Mouse (Mus musculus): Measurements from ENCODE around the gene Ice2. TPM values are rescaled to one million over a fixed set of nuclear protein-coding genes. Genes with fewer than 3 reads are reported as not detected.

The Ice2 gene
- 10 to 100 TPM; 20.4 to 20.8 TPM for total RNA-seq (2021)
- long read RNA-seq, experiment 1, full-length matches to known transcripts, result 1 of 3 reads
- long read RNA-seq, experiment 1, partial matches to known transcripts, result 0 of 3 reads
- long read RNA-seq, experiment 1, other reads (novel, unspliced or antisense), result 2 of 3 reads
- long read RNA-seq, experiment 2, full-length matches to known transcripts, result 1 of 4 reads
- long read RNA-seq, experiment 2, partial matches to known transcripts, result 0 of 4 reads
- long read RNA-seq, experiment 2, other reads (novel, unspliced or antisense), result 3 of 4 reads

DNA sequence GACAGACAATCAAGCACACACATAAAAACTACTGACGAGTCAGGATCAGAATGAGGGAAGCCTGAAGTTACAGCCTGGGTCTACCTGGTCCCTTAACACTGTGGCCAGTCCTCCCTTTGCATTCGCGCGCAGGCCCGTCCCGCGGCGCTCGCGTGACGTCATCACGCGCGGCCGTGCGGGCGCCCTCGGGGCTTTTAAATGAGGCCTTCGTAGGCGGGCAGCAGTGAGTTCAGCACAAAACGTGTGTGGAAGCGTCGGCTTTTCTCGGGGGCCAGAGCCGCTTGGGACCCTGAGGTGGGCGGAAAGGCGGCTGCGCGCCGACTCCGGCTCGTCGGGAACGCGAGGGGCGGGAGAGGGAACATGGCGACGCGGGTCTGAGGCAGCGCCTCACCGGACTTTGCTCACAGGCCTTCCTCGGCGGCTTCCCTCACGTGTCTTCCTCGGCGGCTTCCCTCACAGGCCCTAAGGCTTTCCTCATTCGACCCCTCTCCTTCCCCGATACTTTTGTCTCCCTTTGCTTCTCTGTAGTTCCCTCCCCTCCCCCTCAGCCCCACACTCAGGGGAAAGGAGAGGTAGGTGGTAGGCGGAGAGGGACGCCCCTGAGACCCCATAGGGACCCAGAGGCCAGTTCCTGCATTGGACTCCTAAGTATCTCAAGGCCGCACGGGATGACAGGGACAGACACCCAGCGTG lies at the start of gene Ice2:
TSS of gene Ice2 (plus strand) at position 147 of the 693 bp plus-strand sequence.
- peak; percentile 46 to 51 for DNase-seq (ENCODE audit: low spot score in 2 of 2)

DNA sequence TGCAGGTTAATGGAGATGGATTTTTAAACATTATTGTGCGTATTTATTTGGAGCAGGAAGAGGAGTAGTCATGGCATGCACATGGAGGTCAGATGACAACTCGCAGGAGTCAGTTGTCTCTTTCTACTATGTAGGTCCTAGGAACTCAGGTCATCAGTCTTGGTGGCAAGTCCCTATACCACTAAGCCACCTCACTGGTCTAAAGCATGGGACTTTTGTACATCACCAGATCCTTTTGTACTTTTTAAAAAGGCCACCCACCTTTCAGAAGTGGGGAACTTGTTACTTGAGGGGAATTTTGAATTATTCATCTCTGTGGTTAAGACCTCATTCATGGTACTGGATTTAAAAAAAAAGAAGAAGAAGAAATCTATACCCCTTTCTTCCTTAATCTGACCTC lies 48.2 kb upstream of the Ice2 start:
- DNase-seq (ENCODE audit: low spot score in 2 of 2), result no peak

DNA sequence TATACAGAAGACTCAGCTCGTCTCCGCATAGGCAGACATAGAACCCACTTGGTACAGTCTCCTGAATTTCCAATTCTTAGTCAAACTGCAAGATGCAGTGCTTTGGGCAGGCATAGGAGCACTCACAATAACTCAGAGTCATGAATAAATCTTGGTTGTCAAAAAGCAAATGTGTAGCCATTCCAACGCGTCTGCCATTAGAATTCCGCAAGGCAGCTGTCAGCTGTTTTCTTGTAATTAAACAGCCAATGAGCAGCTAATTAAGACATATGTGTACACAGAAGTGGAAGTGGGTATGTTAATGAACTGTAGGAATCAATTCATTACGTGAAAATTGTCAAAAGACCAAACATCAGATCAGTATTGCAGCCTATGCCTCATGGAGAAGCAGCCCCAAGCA lies 43.5 kb upstream of the Ice2 start:
- no peak for DNase-seq (ENCODE audit: low spot score in 2 of 2)

DNA sequence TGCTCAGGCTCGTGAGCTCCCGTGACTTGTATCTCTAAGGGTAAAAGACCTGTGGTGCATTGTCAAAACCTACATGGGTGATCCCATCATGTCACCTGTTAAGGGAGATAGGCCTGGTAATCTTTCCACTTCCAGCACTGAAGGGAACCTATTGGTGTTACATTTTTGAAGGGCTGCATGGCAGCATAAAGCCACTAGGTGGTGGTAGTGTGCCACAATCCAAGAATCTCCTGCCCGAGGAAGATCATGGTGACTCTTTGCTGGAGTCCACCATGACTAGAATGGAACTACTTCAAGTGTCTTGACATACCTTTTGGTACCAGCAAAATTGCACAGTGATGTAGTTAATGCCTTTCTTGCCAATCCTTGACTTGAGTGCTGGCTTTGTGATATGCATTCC lies 39.9 kb upstream of the Ice2 start:
- DNase-seq (ENCODE audit: low spot score in 2 of 2), result peak in 1 of 2 experiments; percentile 18

DNA sequence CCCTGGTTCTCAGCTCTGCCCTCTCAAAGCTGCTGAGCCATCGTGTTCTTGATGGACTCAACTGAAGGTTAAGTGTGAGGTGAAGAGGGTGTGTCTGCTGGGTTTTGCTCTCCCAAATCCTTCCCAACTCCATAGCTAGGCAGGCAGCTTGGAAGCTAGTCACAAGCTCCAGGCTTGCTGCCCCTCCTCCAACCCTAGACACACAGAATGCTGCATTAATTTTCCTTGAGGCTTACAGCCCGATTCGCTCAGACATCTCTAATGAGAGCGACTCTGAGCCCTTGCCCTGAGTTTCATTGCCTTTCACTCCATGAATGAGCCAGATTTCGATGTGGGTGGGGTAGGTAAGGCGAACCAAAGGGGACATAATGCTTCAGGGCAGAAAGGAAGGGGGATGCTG lies 38.9 kb upstream of the Ice2 start:
- DNase-seq (ENCODE audit: low spot score in 2 of 2), result no peak

DNA sequence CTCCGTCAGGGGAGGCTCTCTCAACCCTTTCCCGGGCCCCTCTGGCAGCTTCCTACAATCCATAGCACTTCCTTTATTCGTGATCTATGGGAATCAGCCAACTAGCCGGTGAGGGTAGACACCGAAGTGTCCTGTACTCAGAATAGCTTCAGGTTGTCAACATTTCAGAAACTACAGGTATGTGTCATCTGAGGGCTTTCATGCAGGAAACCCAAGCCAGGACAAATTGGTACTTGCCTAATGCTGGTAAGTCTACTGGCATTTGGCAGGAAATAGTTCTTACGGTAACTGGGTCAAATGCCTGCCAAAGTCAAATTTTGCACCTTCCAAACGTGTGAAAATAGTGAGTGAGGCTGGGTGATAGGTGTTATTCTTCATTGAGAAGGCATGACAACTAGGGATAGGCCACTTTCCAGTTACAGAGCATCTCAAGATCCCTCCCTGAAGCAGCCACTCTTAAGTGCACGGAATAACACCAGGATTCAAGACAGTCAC lies 35.7 kb upstream of the Ice2 start:
- DNase-seq (ENCODE audit: low spot score in 2 of 2), result no peak

DNA sequence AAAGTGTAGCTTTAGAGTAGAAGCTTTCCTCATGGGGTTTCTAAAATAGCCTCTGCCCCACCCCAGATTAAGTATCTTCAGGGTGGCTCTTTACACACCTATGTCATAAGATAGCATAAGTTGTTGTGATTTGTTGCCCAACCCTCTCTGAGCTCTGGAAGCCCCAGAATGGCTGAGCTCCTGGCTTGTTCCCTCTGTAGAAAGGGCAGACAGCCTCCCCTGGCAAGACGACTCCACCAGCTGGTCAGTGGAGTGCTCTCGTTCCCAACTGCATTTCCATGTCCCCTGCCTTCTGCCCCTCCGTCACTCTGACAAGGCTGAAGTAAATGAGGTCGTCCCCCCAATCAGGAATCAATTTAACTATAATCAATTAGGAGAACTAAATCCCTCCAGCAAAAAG lies 34.9 kb upstream of the Ice2 start:
- DNase-seq (ENCODE audit: low spot score in 2 of 2), result no peak

DNA sequence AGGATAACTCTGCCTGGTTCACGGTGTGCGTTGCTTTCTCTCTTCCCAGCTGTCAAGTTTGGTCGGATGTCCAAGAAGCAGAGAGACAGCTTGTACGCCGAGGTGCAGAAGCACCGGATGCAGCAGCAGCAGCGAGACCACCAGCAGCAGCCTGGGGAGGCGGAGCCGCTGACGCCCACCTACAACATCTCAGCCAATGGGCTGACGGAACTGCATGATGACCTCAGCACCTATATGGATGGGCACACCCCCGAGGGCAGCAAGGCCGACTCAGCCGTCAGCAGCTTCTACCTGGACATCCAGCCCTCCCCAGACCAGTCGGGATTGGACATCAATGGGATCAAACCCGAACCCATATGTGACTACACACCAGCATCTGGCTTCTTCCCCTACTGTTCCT lies 33.6 kb upstream of the Ice2 start:
- DNase-seq (ENCODE audit: low spot score in 2 of 2), result no peak

DNA sequence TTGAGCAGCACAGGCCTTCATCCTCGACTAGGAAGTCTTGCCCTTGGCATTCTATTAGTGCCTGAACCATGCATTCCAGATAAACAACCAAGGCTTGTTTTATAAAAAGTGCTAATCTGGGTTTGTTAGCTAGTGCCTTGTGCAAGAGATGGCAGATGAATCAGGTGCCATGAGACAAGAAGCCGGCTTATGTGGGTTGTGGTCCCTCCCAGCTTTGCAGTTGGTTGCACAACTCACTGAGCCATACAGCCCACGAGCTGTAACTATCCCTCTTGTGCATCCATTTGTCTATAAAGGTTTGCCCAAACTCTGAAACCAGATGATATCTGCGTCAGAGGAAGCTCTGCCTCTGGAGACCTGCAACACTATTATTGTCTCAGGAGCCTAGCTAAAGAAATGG lies 30.7 kb upstream of the Ice2 start:
- no peak for DNase-seq (ENCODE audit: low spot score in 2 of 2)

DNA sequence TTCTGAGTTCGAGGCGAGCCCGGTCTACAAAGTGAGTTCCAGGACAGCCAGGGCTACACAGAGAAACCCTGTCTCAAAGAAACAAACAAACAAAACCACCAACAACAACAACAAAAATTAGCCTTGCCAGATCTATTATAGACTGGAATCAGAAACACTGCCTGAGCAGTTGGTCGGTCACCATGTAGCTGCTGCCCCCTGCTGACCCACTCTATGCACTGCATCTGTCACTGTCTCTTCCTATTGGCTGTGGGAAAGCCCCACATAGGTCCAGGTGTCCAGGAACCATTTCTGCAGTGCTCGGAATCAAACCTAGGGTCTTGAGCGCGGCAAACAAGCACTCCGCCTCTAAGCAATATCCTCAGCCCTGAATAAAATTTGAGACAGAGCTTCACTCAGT lies 29.6 kb upstream of the Ice2 start:
- peak; percentile 13 to 15 for DNase-seq (ENCODE audit: low spot score in 2 of 2)

DNA sequence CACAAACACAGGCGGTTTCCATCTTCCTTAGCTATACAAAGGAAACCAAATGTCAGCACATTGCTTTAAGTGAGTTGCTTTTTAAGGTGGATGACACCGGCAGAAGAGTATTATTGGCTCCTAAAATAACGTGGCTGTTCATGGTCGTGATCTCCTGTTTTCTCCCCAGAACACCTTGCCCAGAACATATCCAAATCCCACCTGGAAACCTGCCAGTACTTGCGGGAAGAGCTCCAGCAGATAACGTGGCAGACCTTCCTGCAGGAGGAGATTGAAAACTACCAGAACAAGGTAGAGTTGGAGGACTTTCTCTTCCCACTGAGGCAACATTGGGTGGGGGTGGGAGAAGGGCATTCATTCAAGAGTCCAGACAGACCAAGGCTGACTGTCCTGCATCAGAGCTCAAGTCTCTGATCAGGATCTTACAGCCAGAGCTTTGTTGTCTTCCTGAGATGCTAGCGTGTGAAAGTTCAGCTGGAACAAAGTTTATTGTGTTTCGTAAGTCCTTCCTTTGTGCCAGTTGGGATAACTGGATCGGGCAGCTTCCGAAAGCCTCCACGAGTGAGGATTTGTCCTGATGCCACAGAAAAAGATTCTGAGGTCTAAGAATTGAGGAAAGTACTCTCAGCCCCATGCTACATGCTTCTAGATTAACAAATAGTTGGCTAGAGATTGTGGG lies 26.5 kb upstream of the Ice2 start:
- DNase-seq (ENCODE audit: low spot score in 2 of 2), result no peak

DNA sequence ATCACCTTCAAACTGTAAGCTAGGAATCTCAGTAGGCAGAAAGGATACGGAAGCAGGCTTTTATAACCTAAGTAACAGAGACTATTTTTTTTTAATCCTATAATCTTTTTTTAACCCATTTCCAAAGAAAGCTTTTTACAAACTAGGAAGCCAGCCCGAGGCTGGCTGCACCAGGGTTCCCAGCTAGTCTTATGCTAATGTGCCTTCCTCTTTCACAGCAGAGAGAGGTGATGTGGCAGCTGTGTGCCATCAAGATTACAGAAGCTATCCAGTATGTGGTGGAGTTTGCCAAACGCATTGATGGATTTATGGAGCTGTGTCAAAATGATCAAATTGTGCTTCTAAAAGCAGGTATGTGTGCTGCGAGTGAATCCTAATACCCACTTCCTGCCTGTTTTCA lies 24.8 kb upstream of the Ice2 start:
- no peak for DNase-seq (ENCODE audit: low spot score in 2 of 2)

DNA sequence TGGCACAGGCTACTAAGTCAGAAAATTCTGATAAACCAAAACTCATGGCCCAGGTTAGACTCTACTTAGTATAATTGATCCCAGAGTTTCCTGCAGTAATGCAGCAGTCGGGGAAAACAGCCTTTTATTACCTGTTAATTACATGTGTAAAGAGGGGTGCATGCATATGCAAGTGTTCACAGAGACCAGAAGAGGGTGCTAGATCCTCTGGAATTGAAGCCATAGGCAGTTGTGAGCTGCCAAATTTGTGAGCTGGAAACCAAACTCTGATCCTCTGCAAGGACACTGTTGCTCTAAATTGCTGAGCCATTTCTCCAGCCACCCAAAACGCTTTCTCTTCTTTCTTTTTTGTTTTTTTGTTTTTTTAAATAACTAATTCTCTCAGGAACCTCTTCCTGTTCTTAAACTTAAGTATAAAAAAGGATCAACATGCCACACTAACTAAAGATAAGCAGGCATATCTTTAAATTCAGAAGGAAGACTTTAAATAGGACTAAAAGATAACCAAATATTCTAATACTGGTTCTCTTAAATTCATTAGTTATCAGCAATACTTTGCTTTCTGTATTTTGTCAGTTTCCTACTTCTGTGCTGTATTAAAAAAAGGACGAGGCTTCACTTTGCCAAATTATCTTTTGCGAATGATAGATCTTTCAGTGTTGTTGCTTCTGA lies 20.6 kb upstream of the Ice2 start:
- DNase-seq (ENCODE audit: low spot score in 2 of 2), result no peak

DNA sequence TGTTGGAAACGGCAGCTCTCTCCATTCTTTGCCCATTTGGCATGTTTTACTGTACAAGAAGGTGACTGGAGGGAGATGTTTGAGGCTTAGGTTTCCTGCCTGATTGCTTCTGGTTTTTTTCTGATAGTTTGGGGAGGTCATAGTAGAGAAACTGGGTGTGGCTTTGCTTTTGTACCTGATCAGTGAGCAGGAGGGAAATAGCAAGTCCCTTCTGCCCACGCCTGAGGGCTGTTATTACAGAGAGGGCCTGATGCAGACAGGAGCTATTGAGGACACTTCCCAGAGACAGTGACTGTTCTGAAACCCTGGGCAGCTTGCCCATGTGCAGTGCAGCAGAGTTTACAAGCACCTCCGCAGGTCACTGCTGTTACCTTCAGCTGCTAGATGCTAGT lies 20.1 kb upstream of the Ice2 start:
- no peak for DNase-seq (ENCODE audit: low spot score in 2 of 2)

DNA sequence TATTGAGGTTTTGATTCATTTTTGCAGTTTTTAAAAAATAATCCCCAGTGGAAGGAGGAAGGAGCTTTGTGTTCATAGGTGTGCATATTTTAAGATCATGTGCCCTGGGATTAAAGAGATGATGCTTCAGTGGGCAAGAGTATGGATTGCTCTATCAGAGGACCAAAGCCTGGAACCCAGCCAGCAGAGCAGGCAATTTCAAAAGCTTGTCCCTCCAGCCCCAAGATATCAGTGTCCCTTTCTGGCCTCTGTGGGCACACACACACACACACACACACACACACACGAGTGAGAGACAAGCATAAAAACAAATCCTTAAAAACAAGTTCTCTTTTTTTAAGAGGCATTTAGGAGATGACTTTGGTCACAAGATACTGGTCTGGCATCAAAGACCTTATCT lies 17.2 kb upstream of the Ice2 start:
- no peak for DNase-seq (ENCODE audit: low spot score in 2 of 2)

DNA sequence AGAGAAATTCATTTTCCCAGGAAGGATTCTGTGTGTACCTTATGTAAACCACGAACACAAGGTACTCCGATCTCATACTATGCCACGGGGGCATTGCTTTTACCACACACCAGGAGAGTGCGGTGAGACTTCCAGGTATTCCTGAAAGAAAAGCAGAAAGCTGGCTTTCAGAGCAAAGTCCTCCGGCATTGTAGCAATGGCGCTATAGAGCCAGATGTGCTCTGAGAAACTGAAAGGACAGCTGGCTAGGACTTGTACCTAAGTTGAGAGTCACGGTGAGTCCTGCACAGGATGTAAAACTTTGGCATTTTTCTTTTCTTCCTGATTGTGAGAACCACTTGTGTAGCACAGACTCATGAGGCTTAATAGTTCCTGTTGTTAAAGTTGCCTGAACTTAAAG lies 16.0 kb upstream of the Ice2 start:
- no peak for DNase-seq (ENCODE audit: low spot score in 2 of 2)

DNA sequence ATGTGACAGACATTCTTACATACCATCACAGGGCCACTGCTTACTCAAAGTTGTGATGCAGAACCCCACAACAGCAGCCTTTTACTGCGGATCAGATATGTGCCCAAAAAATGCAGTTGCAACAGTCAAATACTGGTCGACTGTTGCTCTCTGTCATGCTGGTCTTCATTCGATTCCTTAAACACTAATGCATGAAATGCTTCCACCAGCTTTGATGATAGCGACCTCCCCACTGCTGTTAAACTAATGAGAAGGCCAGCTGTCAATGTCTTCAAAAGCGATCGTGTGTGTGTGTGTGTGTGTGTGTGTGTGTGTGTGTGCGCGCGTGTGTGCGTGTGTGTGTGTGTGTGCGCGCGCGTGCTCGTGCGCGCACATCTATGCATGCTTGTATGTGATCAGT lies 13.2 kb upstream of the Ice2 start:
- DNase-seq (ENCODE audit: low spot score in 2 of 2), result no peak

DNA sequence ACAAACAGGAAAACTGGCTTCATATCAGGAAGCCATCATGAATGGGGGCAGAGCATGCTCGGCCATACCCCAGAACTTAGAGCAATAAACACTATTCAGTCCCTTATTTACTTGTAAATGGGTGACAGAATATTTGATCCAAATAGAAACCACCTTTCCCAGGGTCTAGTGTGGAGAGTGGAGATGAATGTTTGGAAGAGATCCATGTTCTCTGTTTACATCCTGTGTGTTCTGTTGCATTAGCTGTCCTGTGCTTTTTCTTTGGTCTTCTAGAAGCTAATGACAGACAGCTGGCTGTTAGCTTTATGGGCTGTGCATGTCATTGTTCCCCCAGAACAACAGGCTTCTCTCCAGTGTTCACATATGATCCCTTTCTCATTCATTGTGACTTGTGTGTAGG lies 12.8 kb upstream of the Ice2 start:
- no peak for DNase-seq (ENCODE audit: low spot score in 2 of 2)

DNA sequence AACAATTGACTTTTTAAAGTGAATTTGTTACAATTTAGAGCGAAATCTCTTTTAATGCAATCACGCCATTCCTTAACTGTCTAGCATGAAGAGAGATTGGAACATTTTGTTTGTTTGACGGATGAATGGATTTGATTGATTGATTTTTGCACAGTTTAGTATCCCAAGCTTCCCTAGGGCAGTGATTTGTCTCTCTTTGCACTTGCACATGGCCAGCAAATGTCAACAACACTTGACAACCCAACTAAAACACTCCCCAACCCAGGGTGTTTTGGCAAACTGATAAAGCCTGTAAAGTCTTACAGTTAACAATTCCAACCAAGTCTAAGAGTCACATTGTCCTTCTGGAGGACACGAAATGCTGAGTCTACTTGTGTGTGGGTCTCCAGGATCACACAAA lies 10.4 kb upstream of the Ice2 start:
- DNase-seq (ENCODE audit: low spot score in 2 of 2), result no peak

DNA sequence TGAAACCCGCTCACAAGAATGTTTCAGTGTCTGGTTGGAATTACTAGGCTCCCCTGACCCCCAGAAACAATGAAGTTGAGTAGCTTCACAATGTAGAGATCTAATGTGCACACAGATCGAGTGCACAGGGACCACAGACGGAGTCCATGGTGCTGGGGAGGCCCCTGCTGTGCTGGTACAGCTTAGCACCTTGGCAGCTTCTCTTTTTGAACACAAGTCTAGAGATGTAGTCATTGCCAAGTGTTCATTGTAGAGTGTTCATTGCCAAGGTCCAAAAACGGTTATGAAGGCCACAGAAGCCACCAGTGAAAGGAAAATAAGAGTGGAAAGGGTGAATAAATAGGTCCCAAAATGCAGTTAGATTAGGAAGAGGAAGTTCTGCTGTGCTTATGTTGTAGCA lies 7.1 kb upstream of the Ice2 start:
- DNase-seq (ENCODE audit: low spot score in 2 of 2), result no peak

DNA sequence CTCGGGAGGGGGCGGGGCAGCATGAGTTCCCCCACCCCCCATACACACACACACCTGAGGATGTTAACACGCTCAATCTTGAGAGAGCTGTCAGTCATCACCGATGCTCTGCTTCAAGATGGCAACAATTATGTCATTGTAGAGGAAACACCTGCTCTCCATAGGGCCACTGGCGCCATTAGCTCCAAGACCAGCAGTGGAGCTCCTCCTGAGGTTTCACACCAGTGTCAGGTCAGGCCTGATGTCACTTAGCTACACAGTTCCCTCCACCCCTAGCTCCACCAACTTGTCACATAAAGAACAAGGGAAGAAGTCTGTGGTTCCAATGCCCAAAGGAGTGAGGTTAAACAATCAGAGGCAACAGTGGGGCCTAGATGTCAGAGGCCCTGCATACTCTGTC lies 3.5 kb upstream of the Ice2 start:
- DNase-seq (ENCODE audit: low spot score in 2 of 2), result no peak

DNA sequence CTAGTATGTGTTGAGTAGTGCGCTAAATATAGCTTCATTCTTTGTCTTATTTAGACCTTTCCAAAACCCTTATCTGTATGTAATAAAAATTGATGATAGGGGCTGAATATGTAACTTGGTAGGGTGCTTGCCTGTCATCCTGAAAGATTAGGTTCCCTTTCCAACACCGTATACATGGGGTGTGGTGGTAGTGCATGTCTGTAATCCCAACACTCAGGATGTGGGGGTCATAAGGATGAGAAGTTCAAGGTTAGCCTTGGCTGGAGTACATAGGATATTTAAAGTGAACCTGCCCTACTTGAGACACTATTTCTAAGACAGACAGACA lies 310 bp upstream of the Ice2 start:
- DNase-seq (ENCODE audit: low spot score in 2 of 2), result no peak

Measured in adrenal gland, postnatal 4 days (tissue).